Mouse (Mus musculus) midbrain, embryonic 14.5 days (tissue): ENCODE data around the gene Nck2. TPM values are rescaled to one million over a fixed set of nuclear protein-coding genes. Genes with fewer than 3 reads are reported as not detected.

Source experiments
- ATAC-seq: fragments of 200-750 bp; cut with Nextera tagmentation; 2 replicates; pipeline ENCODE4 v1.8.0; 2017; ENCODE audit warnings: moderate number of reproducible peaks, moderate library complexity; ENCODE audit not compliant: low FRiP score, low TSS enrichment
- DNase-seq: peaks from one replicate; pipeline ENCODE4 v3.0.0-alpha.2; 2015
- H3K27ac ChIP-seq: fragments of 300-500 bp; sonication (generic); replicated peaks from 2 replicates; pipeline ENCODE4 v1.5.1; 2014; ENCODE audit warnings: mild to moderate bottlenecking, low read depth, low read length, moderate library complexity
- H3K27me3 ChIP-seq: fragments of 300-500 bp; sonication (generic); 2 replicates; pipeline ENCODE4 v1.6.1; 2014; ENCODE audit warnings: low read length, control low read depth, mixed read lengths; ENCODE audit not compliant: control insufficient read depth, insufficient read depth
- H3K36me3 ChIP-seq: fragments of 300-500 bp; sonication (generic); 2 replicates; pipeline ENCODE4 v1.6.1; 2014; ENCODE audit warnings: low read length, control low read depth; ENCODE audit not compliant: control insufficient read depth, insufficient read depth
- H3K4me1 ChIP-seq: fragments of 300-500 bp; sonication (generic); 2 replicates; pipeline ENCODE4 v1.6.1; 2014; ENCODE audit warnings: mild to moderate bottlenecking, antibody characterized with exemption, low read length, control low read depth; ENCODE audit not compliant: control insufficient read depth, insufficient read depth
- H3K4me2 ChIP-seq: fragments of 300-500 bp; sonication (generic); 2 replicates; pipeline ENCODE4 v1.6.1; 2014; ENCODE audit warnings: mild to moderate bottlenecking, low read length, moderate library complexity
- H3K4me3 ChIP-seq: fragments of 300-500 bp; sonication (generic); replicated peaks from 2 replicates; pipeline ENCODE4 v1.5.1; 2014; ENCODE audit warnings: low read depth, low read length
- H3K9ac ChIP-seq: fragments of 300-500 bp; sonication (generic); replicated peaks from 2 replicates; pipeline ENCODE4 v1.6.1; 2014; ENCODE audit warnings: mild to moderate bottlenecking, low read length, moderate library complexity
- H3K9me3 ChIP-seq: fragments of 300-500 bp; sonication (generic); 2 replicates; pipeline ENCODE4 v1.6.1; 2016; ENCODE audit warnings: low read length, control low read depth, mixed read lengths; ENCODE audit not compliant: control insufficient read depth
- WGBS: fragments of 180-500 bp; shearing (Covaris S2); extraction: QIAGEN DNeasy Blood & Tissue Kit; methylation state at CpG from one replicate; pipeline ENCODE4 v1.1.7; 2014; 5-methylcytosine and 5-hydroxymethylcytosine counted together
- polyA plus RNA-seq: library from polyadenylated mRNA; unstranded; fragments of >200 nt; fragmentation: Nextera tagmentation; extraction: Ambion mirVana; gene quantifications from 2 replicates; pipeline ENCODE4 v1.2.1, GENCODE M21; 2014

Gene Nck2
- polyA plus RNA-seq, 1 experiment from 2014 or later = 38.8 TPM

DNA sequence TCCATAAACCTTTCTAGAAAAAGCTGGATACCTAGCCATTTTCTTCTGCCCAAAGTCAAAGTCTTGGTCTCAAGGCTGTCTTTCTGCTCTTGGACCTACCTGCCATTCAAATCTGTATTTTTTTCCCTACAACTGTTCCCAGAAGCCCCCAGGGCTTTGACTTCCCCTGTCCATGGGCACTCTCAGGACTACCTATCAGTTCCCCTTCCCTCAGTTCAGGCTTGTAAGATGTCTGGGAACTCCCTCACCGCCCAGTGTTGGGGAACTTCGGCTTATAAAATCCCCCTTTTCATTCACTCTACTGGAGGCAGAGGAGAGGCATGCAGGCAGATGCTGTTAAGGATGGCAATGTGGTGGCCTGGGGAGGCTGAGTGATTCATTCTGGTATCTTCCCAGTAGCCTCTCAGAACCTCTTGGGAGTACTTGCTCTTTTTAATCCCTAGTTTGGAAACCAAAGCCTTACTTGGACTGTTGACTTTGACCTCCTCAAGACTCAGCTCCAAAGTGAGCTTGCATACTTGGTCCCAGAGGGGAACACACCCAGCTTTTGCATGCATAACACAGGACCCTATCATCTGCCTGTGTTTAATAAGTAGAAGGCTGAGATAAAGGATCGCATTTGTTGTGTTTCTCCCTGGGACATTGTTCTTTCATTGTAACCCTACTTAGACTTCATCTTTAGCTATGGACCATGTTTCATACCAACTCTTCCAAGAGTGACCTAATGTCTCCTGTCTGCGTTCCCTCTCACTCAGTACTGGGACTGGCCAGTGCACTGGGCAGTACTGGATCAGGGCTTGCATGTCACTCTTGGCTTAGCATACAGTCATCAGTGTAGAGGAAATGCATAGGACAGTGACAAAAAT, 27.0 kb downstream of the Nck2 start:
- no peak for ATAC-seq
- Histone ChIP-seq H3K27ac (no peak overlapping the region), H3K9ac (no peak overlapping the region), H3K4me2 (no peak overlapping the region), H3K4me1 (peaks cover 9% of the 10 kb centered on the region; the same call in 1 of the 2 replicates), H3K4me3 (no peak overlapping the region), H3K9me3 (no peaks in the 10 kb centered on the region), H3K36me3 (no peaks in the 10 kb centered on the region), H3K27me3 (no peaks in the 10 kb centered on the region)
- 85% methylated on average over 4 of the region's 4 CpGs for WGBS
- no peak for DNase-seq

DNA sequence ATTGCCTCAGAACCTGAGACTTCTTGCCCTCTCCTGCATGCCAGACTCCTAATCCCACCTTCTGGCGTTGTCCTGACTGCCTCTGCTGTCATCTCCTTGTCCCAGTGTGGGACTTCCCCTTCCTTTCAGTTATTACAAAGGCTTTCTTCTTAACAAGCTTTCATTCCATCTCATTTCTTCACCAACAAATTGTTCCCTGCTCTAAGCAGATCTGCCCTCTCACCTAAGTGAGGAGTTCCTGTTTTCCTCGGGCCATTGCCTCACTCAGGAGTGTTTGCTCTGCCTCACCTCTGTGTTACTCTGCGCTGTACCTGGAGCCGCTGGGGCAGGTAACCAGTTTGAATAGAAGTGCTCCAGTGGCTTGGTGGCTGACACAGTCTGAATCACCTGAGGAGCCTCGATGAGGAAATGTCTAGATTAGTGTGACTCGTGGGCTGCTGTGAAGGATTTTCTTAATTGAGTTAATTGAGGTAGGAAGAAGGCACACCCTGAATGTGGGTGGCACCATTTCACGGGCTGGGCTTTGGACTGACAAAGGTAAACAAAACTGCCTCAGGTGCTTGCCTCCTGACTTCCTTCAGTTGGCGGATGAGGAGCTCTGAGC, 27.8 kb downstream of the Nck2 start:
- H3K4me1 ChIP-seq = peaks cover 9% of the 10 kb centered on the region; the same call in 1 of the 2 replicates
- H3K4me2 ChIP-seq = no peak overlapping the region

DNA sequence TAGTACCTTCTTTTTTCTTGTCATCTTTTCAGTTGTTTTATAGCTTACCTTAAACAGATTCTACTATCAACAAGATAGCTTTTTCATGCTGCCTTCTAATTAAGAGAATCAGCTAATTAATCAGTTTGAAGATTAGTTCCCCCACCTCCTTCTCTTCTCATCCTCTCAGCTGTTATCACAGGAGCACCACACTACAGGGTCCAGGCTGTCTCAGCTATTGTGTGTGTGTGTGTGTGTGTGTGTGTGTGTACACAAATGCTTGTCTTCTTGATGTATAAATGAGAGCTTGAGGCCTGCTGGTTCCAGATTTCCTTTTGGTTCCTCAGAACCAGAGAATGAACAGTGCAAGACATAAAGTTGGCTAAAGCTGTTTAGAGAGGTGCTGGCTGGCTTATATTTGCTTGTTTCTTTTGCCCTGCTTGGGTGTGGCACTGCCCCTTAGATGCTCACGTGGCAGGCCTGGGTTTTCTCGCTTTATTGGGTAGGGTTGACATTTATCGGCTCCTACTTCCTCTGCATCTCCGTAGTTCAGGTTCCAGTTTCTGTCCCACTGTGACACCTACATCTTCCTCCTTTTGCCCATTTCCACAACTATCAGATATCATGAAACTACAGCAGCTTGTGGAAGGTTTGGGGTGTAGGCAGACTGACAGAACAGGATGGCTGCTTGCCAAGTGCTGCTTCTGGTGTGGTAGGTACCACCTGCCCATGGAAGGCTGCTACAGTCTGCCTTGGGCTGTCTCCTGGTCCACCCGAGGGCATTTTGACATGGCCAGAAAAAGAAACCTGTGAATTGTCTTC, 29.6 kb downstream of the Nck2 start:
- Histone ChIP-seq H3K4me2 (no peak overlapping the region), H3K4me3 (no peak overlapping the region), H3K27me3 (no peaks in the 10 kb centered on the region), H3K27ac (no peak overlapping the region), H3K9me3 (no peaks in the 10 kb centered on the region), H3K9ac (no peak overlapping the region), H3K36me3 (no peaks in the 10 kb centered on the region), H3K4me1 (peaks cover 9% of the 10 kb centered on the region; the same call in 1 of the 2 replicates)
- no peak for ATAC-seq
- WGBS = 94% methylated on average over 5 of the region's 5 CpGs
- no peak for DNase-seq

More for the DNA sequence above, 27.8 kb downstream of the Nck2 start:
- Histone ChIP-seq H3K27ac (no peak overlapping the region), H3K4me3 (no peak overlapping the region), H3K27me3 (no peaks in the 10 kb centered on the region), H3K9ac (no peak overlapping the region), H3K9me3 (no peaks in the 10 kb centered on the region), H3K36me3 (no peaks in the 10 kb centered on the region)
- ATAC-seq (no peak), DNase-seq (no peak)
- 85% methylated on average over 8 of the region's 8 CpGs for WGBS

DNA sequence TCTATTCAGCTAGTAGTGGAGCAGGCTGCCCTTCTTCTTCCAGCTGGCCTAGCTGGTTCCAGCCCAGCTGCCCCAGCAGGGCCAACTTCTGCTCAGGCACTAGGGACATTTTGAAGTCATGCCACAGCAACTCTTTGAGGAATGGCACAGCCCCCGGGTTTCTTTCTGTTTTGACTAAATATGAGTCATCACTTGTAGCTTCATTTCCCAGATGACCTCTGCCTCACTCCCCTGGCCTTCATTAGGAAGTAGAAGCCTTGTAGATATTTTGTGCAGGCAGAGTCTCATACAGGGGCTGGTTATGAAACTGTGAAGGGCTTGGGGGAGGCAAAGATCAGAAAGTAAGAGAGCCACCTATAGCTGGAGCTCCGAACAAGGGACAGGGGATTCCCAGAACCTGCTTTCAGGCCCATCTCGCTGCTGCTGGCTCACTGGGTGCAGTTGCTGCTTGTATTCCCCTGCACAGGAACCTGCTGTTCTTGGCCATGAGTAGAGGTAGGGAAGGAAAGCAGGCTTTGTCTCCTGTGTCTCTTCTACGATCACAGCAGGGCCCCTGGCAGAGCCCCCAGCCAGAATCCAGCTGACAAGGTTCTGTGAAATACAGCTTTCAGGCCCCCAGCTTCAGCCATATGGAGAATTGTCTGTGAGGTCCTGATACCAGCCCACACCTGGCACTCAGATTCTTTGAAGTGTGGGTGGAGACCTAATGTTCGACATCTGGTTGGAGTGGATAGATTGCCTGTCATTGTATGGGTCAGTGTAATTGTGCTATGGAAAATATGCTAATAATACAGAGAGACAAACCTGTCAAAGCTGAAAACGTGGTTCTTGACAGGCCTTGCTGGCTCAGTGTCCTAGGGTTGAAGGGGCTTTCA, 30.4 kb downstream of the Nck2 start:
- no peak for ATAC-seq
- DNase-seq = no peak
- no peaks in the 10 kb centered on the region for H3K36me3 ChIP-seq
- 77% methylated on average over 6 of the region's 6 CpGs for WGBS
- no peaks in the 10 kb centered on the region for H3K27me3 ChIP-seq
- H3K4me1 ChIP-seq = peaks cover 9% of the 10 kb centered on the region; the same call in 1 of the 2 replicates
- H3K4me3 ChIP-seq = no peak overlapping the region
- H3K4me2 ChIP-seq = no peak overlapping the region
- H3K27ac ChIP-seq = no peak overlapping the region
- no peaks in the 10 kb centered on the region for H3K9me3 ChIP-seq
- H3K9ac ChIP-seq = no peak overlapping the region

DNA sequence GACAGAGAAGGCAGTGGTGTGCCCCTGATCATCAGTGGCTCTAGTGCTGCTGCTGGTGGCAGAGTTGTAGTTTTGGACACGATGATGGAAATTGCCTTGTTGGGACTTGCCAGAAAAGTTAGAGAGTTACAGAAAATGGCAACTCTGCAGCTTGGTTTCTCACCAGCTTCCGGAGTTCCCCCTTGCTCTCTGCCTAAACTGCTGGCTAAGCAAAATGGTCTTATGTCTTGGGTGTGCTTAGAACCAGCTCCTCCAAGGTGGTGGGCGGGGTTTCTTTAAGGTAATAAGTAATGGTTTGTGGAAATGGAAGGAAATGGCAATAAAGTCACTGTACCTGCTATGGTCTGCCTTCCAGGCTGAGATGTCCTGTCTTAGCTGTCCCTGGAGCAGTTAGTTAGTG, 33.6 kb downstream of the Nck2 start:
- H3K4me2 ChIP-seq = no peak overlapping the region
- no peaks in the 10 kb centered on the region for H3K36me3 ChIP-seq
- H3K27ac ChIP-seq = no peak overlapping the region
- ATAC-seq (no peak), DNase-seq (no peak)
- H3K4me1 ChIP-seq = peaks cover 9% of the 10 kb centered on the region; the same call in 1 of the 2 replicates
- no peaks in the 10 kb centered on the region for H3K27me3 ChIP-seq
- 95% methylated on average over 3 of the region's 3 CpGs for WGBS
- no peaks in the 10 kb centered on the region for H3K9me3 ChIP-seq
- H3K9ac ChIP-seq = no peak overlapping the region
- H3K4me3 ChIP-seq = no peak overlapping the region

DNA sequence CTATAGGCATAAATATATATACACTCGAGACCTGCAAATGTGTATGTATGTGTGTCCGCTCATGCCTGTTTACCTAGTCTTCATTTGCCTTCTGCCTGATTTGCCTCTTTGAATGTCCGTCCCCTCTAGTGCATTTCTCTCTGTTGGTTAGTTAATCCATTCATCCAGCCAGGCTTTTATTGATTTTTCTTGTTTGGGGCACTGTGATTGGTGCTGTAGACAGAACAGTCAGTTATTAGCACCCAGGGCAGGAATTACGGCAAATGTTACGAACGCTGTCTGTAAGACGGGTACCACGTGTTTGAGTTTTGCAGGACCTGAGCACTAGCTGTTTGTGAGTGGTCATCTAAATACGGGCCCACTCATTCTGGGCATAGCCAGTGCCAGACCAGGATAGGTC, 40.8 kb downstream of the Nck2 start:
- H3K9me3 ChIP-seq = no peaks in the 10 kb centered on the region
- no peak overlapping the region for H3K27ac ChIP-seq
- no peaks in the 10 kb centered on the region for H3K36me3 ChIP-seq
- H3K4me3 ChIP-seq = no peak overlapping the region
- no peak for DNase-seq
- 80% methylated on average over 9 of the region's 9 CpGs for WGBS
- no peaks in the 10 kb centered on the region for H3K27me3 ChIP-seq
- ATAC-seq = no peak
- no peak overlapping the region for H3K4me2 ChIP-seq
- no peak overlapping the region for H3K9ac ChIP-seq
- 0 out of 2 replicates have a peak, but pooled peaks cover 4% of the 10 kb centered on the region for H3K4me1 ChIP-seq

DNA sequence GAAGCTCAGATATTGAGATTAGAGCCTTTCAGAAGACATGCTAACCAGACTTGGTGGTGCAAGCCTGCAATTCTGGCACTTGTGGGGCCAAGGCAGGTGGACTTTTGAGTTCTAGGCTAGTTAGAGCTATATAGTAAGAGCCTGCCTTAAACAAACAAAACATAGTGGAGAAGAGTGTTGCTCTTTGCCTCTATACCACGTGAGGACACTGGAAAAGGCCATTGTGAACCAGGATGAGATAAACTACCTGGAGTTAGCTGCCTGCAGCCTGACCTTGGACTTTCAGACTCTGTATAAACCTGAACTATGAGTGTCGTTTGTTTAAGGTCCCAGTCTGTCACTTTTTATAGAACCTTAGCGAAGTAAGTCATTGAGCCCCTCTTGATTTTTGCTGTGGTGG, 42.1 kb downstream of the Nck2 start:
- H3K9ac ChIP-seq = no peak overlapping the region
- H3K27ac ChIP-seq = no peak overlapping the region
- no peak overlapping the region for H3K4me2 ChIP-seq
- H3K36me3 ChIP-seq = no peaks in the 10 kb centered on the region
- H3K4me1 ChIP-seq = 0 out of 2 replicates have a peak, but pooled peaks cover 4% of the 10 kb centered on the region
- 84% methylated on average over 3 of the region's 3 CpGs for WGBS
- H3K27me3 ChIP-seq = no peaks in the 10 kb centered on the region
- ATAC-seq = no peak
- DNase-seq = no peak
- no peak overlapping the region for H3K4me3 ChIP-seq
- no peaks in the 10 kb centered on the region for H3K9me3 ChIP-seq
